Mouse (Mus musculus) liver, adult 2 months (tissue): ENCODE data around the gene Tmem236. TPM values are rescaled to one million over a fixed set of nuclear protein-coding genes. Genes with fewer than 3 reads are reported as not detected.
A peak's percentile ranks its signal among the peaks of the same experiment; 100 is the strongest.
"Not testable (repeated sequence)": the region's sequence is repeated elsewhere in the genome, so short reads cannot be mapped to it uniquely, and the experiment has no call there.

Experiments
- DNase-seq: peaks from one replicate; pipeline ENCODE4 v3.0.0-alpha.2; 2011; ENCODE audit warnings: low read depth, low spot score; ENCODE audit errors: extremely low read depth
- H3K27ac ChIP-seq: fragments of 200-500 bp; replicated peaks from 2 replicates; pipeline ENCODE4 v1.5.1; 2012; ENCODE audit warnings: low read depth, mild to moderate bottlenecking, control low read depth, inconsistent platforms, low read length; ENCODE audit not compliant: insufficient read depth
- H3K27me3 ChIP-seq: fragments of 200-500 bp; 2 replicates; pipeline ENCODE4 v1.6.1; 2012; ENCODE audit warnings: mild to moderate bottlenecking, moderate library complexity, low read length, inconsistent platforms; ENCODE audit not compliant: control insufficient read depth, insufficient read depth
- H3K36me3 ChIP-seq: fragments of 200-500 bp; 2 replicates; pipeline ENCODE4 v1.6.1; 2012; ENCODE audit warnings: low read length, inconsistent platforms; ENCODE audit not compliant: control insufficient read depth, insufficient read depth
- H3K4me1 ChIP-seq: fragments of 200-500 bp; 2 replicates; pipeline ENCODE4 v1.6.1; 2011; ENCODE audit warnings: low read length; ENCODE audit not compliant: control insufficient read depth, insufficient read depth
- H3K4me3 ChIP-seq: fragments of 200-500 bp; 2 replicates; pipeline ENCODE4 v1.5.1; 2011; ENCODE audit warnings: low read depth, mild to moderate bottlenecking, control low read depth, low read length, moderate library complexity; ENCODE audit not compliant: insufficient read depth
- H3K79me2 ChIP-seq: fragments of 200-500 bp; 2 replicates; pipeline ENCODE4 v1.6.1; 2012; ENCODE audit warnings: inconsistent platforms, mild to moderate bottlenecking, low read length, moderate library complexity; ENCODE audit not compliant: control insufficient read depth, insufficient read depth
- H3K9ac ChIP-seq: fragments of 200-500 bp; 2 replicates; pipeline ENCODE4 v1.6.1; 2012; ENCODE audit warnings: low read depth, mild to moderate bottlenecking, control low read depth, inconsistent platforms, low read length
- CTCF ChIP-seq: fragments of 200-500 bp; IDR thresholded peaks from 2 replicates; pipeline ENCODE4 v1.5.1; 2011; ENCODE audit warnings: low read depth, low read length, control low read depth
- POLR2A ChIP-seq: fragments of 200-500 bp; IDR thresholded peaks from 2 replicates; pipeline ENCODE4 v1.6.1; 2011; ENCODE audit warnings: low read length, control low read depth; ENCODE audit not compliant: insufficient read depth; ENCODE audit errors: extremely low read depth
- WGBS: fragments of 180-500 bp; shearing (Covaris S2); methylation state at CpG from one replicate; pipeline ENCODE4 v1.1.7; 2018; 5-methylcytosine and 5-hydroxymethylcytosine counted together
- polyA plus RNA-seq: library from polyadenylated mRNA; depleted of rRNA; stranded (reverse); fragments of >200 nt; gene quantifications from 2 replicates; pipeline ENCODE4 v1.2.3, GENCODE M21; 2012
- total RNA-seq: library from RNA; depleted of rRNA; stranded (reverse); fragments of >200 nt; gene quantifications from 2 replicates; pipeline ENCODE4 v1.2.3, GENCODE M21; 2014

Gene Tmem236
- total and polyA plus RNA-seq, 2 experiments = not detected

DNA sequence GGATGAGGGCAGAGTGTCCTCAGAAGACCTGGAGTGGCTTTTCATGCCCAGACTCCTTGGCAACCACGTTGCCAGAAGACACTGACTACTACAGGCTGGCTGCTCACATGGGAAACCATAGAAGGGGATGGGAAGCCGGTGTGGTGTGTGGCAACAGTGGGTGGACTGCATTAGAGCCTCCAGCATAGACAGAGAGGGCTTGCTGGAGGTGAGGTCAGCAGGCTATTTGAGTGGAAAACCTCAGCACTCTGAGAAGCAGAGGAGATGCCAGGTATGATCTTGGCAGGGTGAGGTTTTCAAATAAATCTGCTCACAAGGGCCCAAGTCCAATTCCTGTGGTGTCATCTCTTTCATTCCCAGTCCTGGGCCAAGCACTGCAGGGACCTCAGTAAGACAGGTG, 25.3 kb downstream of the Tmem236 start:
- no peak overlapping the region for H3K9ac ChIP-seq
- TF ChIP-seq CTCF = no peak
- TF ChIP-seq POLR2A = no peak
- 54% methylated on average over 2 of the region's 2 CpGs for WGBS
- H3K36me3 ChIP-seq = no peaks in the 10 kb centered on the region
- H3K4me3 ChIP-seq = no peak overlapping the region
- H3K4me1 ChIP-seq = no peaks in the 10 kb centered on the region
- H3K79me2 ChIP-seq = no peaks in the 10 kb centered on the region
- no peak for DNase-seq
- no peak overlapping the region for H3K27ac ChIP-seq
- H3K27me3 ChIP-seq = no peaks in the 10 kb centered on the region

DNA sequence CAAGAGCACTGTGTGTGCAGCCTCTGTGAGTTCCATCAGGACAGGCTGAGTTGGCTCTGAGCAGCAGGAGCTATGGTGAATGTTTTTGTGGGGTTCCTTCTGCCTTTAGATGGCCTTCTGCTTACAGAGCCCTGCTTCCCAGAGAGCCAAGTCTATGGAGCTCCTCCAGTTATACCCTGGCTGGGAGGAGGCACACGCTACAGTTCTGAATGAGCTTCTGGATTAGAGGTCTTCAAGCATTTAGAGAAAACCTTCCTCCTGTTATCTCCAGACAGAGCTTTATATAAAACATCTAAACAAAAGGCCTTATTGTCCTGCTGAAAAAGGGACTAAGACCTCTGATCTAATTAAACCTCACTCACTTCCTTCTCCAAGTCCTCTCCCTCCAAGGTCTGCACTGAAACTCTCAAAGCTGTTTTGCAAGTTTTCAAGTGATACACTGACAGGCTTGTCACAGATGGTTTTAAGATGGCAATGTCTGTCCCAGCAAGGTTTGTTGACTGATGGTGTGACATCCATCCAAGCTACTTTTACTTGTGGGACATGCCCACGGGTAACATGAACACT, 26.6 kb downstream of the Tmem236 start:
- not testable (repeated sequence) for H3K4me3 ChIP-seq, H3K36me3 ChIP-seq, H3K9ac ChIP-seq, H3K27ac ChIP-seq, H3K79me2 ChIP-seq, H3K4me1 ChIP-seq, DNase-seq, H3K27me3 ChIP-seq
- 83% methylated on average over 1 of the region's 2 CpGs for WGBS

DNA sequence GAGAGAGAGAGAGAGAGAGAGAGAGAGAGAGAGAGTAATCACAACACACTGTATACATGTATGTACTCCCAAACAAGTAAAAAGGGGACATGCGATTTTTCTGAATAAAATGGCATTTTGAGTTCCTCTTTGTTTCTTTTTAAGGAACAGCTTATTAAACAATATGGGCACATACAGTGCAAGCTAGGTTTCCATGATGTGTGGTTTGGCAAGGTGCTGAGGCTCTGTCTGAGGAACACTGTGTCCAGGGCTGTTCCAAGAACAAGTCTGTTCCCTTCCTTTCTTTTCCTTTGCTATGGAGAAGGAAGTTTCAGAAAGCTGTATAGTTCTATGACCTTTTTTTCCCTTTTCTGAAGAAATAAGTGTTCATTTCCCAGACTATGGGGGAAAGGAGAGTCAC, 30.0 kb downstream of the Tmem236 start:
- Histone ChIP-seq H3K27ac (no peak overlapping the region), H3K4me3 (no peak overlapping the region), H3K9ac (no peak overlapping the region), H3K79me2 (no peaks in the 10 kb centered on the region), H3K4me1 (no peaks in the 10 kb centered on the region), H3K27me3 (no peaks in the 10 kb centered on the region), H3K36me3 (no peaks in the 10 kb centered on the region)
- DNase-seq = no peak
- 91% methylated on average over 1 of the region's 1 CpGs for WGBS
- TF ChIP-seq CTCF (no peak), POLR2A (no peak)

DNA sequence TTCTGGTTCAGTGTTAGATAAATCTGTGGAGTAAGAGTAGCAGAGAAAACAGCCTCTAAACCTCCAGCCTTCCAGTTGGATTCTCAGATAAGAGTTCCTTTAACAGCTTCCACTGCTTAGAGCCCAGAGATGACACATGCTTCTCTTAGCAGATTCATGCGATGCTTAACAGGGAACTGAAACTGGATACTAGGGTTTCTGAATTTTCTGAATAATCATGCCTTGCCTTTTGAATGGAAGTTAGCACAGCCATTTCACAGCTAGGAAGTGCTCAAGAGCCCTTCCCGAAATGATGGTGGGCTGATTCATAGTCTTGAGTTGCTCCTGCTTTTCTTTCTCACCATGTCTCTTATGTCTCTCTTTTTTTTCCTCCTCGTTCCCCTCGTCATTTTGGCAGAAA, 32.5 kb downstream of the Tmem236 start:
- 72% methylated on average over 4 of the region's 4 CpGs for WGBS
- Histone ChIP-seq H3K36me3 (no peaks in the 10 kb centered on the region), H3K79me2 (no peaks in the 10 kb centered on the region), H3K9ac (no peak overlapping the region), H3K27me3 (no peaks in the 10 kb centered on the region), H3K4me3 (no peak overlapping the region), H3K4me1 (no peaks in the 10 kb centered on the region), H3K27ac (no peak overlapping the region)
- DNase-seq = peak; percentile 32
- TF ChIP-seq CTCF = no peak
- TF ChIP-seq POLR2A = no peak

DNA sequence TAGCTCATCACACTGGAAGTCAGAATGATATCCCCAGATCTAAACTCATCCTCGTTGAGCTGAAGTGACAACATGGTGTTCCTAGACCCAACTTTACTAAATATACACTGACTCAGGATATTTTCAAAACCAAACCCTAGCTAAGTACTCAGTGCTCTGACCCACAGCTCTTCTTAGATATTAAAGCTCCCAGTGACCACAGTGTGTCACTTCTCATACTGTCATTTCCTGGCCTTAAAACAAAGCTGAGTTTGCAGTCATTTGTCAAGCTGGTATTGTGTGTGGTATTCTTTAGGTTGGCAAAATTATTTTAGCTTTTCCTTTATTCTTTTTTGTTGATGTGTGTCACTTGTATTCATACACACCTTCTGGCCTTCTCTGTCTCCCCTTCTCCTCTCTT, 36.4 kb downstream of the Tmem236 start:
- no peaks in the 10 kb centered on the region for H3K27me3 ChIP-seq
- no peaks in the 10 kb centered on the region for H3K36me3 ChIP-seq
- TF ChIP-seq CTCF (no peak), POLR2A (no peak)
- H3K27ac ChIP-seq = no peak overlapping the region
- 84% methylated on average over 1 of the region's 1 CpGs for WGBS
- H3K4me1 ChIP-seq = no peaks in the 10 kb centered on the region
- DNase-seq = no peak
- no peak overlapping the region for H3K9ac ChIP-seq
- no peaks in the 10 kb centered on the region for H3K79me2 ChIP-seq
- H3K4me3 ChIP-seq = no peak overlapping the region

DNA sequence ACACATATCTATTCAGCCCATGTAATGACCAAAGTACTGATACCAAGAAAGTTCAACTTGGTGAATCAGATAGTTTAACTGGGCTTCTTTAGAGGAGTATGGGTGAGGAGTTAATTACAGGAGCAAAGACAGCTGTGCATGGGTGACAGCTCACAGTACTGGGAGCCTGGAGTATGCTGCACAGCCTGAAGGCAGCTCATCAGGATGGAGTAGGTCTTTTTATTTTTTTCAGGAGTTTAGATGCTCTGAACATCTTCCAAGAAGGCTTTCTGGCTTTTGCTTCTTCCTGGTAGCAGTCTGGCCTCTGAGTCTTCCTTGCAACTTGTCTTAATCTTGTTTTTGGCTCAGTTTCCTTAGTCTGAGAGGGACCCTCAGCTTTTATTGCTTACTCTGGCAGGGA, 37.3 kb downstream of the Tmem236 start:
- H3K27me3 ChIP-seq = no peaks in the 10 kb centered on the region
- DNase-seq = no peak
- TF ChIP-seq CTCF (no peak), POLR2A (no peak)
- no peak overlapping the region for H3K9ac ChIP-seq
- no peak overlapping the region for H3K4me3 ChIP-seq
- H3K4me1 ChIP-seq = no peaks in the 10 kb centered on the region
- H3K36me3 ChIP-seq = no peaks in the 10 kb centered on the region
- no peak overlapping the region for H3K27ac ChIP-seq
- no peaks in the 10 kb centered on the region for H3K79me2 ChIP-seq
